Mouse (Mus musculus) gastrocnemius, postnatal 14 days (tissue): ENCODE measurements at regions not wholly inside any gene's neighbourhood (a gene's known extent, or its start where the extent isn't known, plus 50 kb on each side); places are given as distances from the start of the nearest gene placed in this dataset.
"Not testable (repeated sequence)": the region's sequence is repeated elsewhere in the genome, so short reads cannot be mapped to it uniquely, and the experiment has no call there.

Experiments used
- DNase-seq: peaks from one replicate; pipeline ENCODE4 v3.0.0; 2021; ENCODE audit warnings: mixed read lengths
- intact Hi-C: fragments of 180-260 bp; cut with DNase I; formaldehyde crosslinking; loops from one replicate; pipeline ENCODE4 v1.15.1; 2025; ENCODE audit warnings: low total_unique reads

- peak; percentile 6 for DNase-seq
- intact Hi-C loops, result no loop called here
Measured at GRCm38 (mm10) chr1:12510129-12510816, 1096.4 kb downstream of the A830018L16Rik start.

GRCm38 (mm10) chr1:12519601-12520000 lies 1105.7 kb downstream of the A830018L16Rik start:
- DNase-seq, result no peak
- intact Hi-C loops, result no loop called here

- intact Hi-C loops, result no loop called here
Measured at GRCm38 (mm10) chr1:12555859-12556258, 1142.0 kb downstream of the A830018L16Rik start.

GRCm38 (mm10) chr1:12571755-12572358 lies 1158.0 kb downstream of the A830018L16Rik start:
- intact Hi-C loops, result no loop called here

More at GRCm38 (mm10) chr1:12555859-12556258, 1142.0 kb downstream of the A830018L16Rik start:
- no peak for DNase-seq

GRCm38 (mm10) chr1:12572770-12573169 lies 1158.9 kb downstream of the A830018L16Rik start:
- no peak for DNase-seq
- intact Hi-C loops, result no loop called here

More at GRCm38 (mm10) chr1:12571755-12572358, 1158.0 kb downstream of the A830018L16Rik start:
- DNase-seq, result no peak

GRCm38 (mm10) chr1:12574274-12574673 lies 1160.4 kb downstream of the A830018L16Rik start:
- intact Hi-C loops, result no loop called here
- no peak for DNase-seq

GRCm38 (mm10) chr1:12577027-12577703 lies 1163.3 kb downstream of the A830018L16Rik start:
- no peak for DNase-seq
- intact Hi-C loops, result no loop called here

GRCm38 (mm10) chr1:12577978-12578377 lies 1164.1 kb downstream of the A830018L16Rik start:
- no peak for DNase-seq
- intact Hi-C loops, result no loop called here

- no peak for DNase-seq
- intact Hi-C loops, result no loop called here
Measured at GRCm38 (mm10) chr1:12583012-12583411, 1169.1 kb downstream of the A830018L16Rik start.

- DNase-seq, intact Hi-C loops: not testable (repeated sequence)
Measured at GRCm38 (mm10) chr1:12586981-12587380, 1173.1 kb downstream of the A830018L16Rik start.

- peak; percentile 11 for DNase-seq
- intact Hi-C loops, result no loop called here
Measured at GRCm38 (mm10) chr1:12612102-12612501, 1198.2 kb downstream of the A830018L16Rik start.

GRCm38 (mm10) chr1:12615303-12615702 lies 1201.4 kb downstream of the A830018L16Rik start:
- DNase-seq, result no peak
- intact Hi-C loops, result no loop called here

- intact Hi-C loops, result no loop called here
- no peak for DNase-seq
Measured at GRCm38 (mm10) chr1:12615733-12616481, 1202.0 kb downstream of the A830018L16Rik start.

- DNase-seq, result no peak
- intact Hi-C loops, result no loop called here
Measured at GRCm38 (mm10) chr1:12619981-12620380, 1206.1 kb downstream of the A830018L16Rik start.

GRCm38 (mm10) chr1:12620825-12621224 lies 1206.9 kb downstream of the A830018L16Rik start:
- DNase-seq, result no peak
- intact Hi-C loops, result no loop called here

GRCm38 (mm10) chr1:12623158-12623557 lies 1209.3 kb downstream of the A830018L16Rik start:
- intact Hi-C loops, result no loop called here
- DNase-seq, result no peak

- intact Hi-C loops, result no loop called here
Measured at GRCm38 (mm10) chr1:12633049-12633448, 1219.1 kb downstream of the A830018L16Rik start.

GRCm38 (mm10) chr1:12636326-12637147 lies 1222.6 kb downstream of the A830018L16Rik start:
- intact Hi-C loops, result no loop called here
- DNase-seq, result no peak

More at GRCm38 (mm10) chr1:12633049-12633448, 1219.1 kb downstream of the A830018L16Rik start:
- DNase-seq, result no peak

GRCm38 (mm10) chr1:12640983-12641382 lies 1227.1 kb downstream of the A830018L16Rik start:
- intact Hi-C loops, result no loop called here
- DNase-seq, result no peak
